Mouse (Mus musculus): Measurements from ENCODE around the gene Lix1. TPM values are rescaled to one million over a fixed set of nuclear protein-coding genes. Genes with fewer than 3 reads are reported as not detected.
A peak's percentile ranks its signal among the peaks of the same experiment; 100 is the strongest.

Gene Lix1
- polyA plus RNA-seq (2012; rRNA removed), result 0.12 TPM in 2 replicates

- no peaks in the 10 kb centered on the region for H3K36me3 ChIP-seq (ENCODE audit: control insufficient read depth, insufficient read depth, low read length)
- H3K27ac ChIP-seq (ENCODE audit: insufficient read depth, low read length), result no peak within 1 kb of the TSS
- TF ChIP-seq CTCF (IDR thresholded peaks at IDR 0.05; ENCODE audit: extremely low read depth, insufficient read depth, insufficient read length, insufficient replicate concordance) (no peak; the same call in 1 of the 2 replicates), POLR2A (IDR thresholded peaks at IDR 0.05; ENCODE audit: low read depth, low read length) (no peak)
- no peak within 1 kb of the TSS for H3K4me3 ChIP-seq (ENCODE audit: extremely low read depth, insufficient read depth, insufficient read length)
- H3K27me3 ChIP-seq (ENCODE audit: control insufficient read depth, insufficient read depth, low read length), result no peaks in the 10 kb centered on the region
- no peak for DNase-seq (ENCODE audit: low read depth in 1 of 2, low spot score in 2 of 2)
- no peaks in the 10 kb centered on the region; the same call in 1 of the 2 replicates for H3K4me1 ChIP-seq (ENCODE audit: control insufficient read depth, insufficient read depth, insufficient read length)
- WGBS, result 29% methylated on average over 6 of the region's 6 CpGs
Observed at GRCm38 (mm10) chr17:17402222-17403004, at the start of gene Lix1. Gene Lix1 (plus strand): TSS chr17:17402672.

- H3K4me1 ChIP-seq (ENCODE audit: control insufficient read depth, insufficient read depth, insufficient read length), result peaks cover 2% of the 10 kb centered on the region; the same call in 1 of the 2 replicates
- no peaks in the 10 kb centered on the region for H3K36me3 ChIP-seq (ENCODE audit: control insufficient read depth, insufficient read depth, low read length)
- peak overlapping the region; percentile 73 for H3K27ac ChIP-seq (ENCODE audit: insufficient read depth, low read length)
- TF ChIP-seq CTCF (IDR thresholded peaks at IDR 0.05; ENCODE audit: extremely low read depth, insufficient read depth, insufficient read length, insufficient replicate concordance) (no peak), POLR2A (IDR thresholded peaks at IDR 0.05; ENCODE audit: low read depth, low read length) (no peak)
- peak overlapping the region; percentile 66; the same call in 1 of the 2 replicates for H3K4me3 ChIP-seq (ENCODE audit: extremely low read depth, insufficient read depth, insufficient read length)
- H3K27me3 ChIP-seq (ENCODE audit: control insufficient read depth, insufficient read depth, low read length), result no peaks in the 10 kb centered on the region
- WGBS, result 5% methylated on average over 6 of the region's 6 CpGs
- DNase-seq (ENCODE audit: low read depth in 1 of 2, low spot score in 2 of 2), result no peak
Observed at GRCm38 (mm10) chr17:17373550-17373917, 28.9 kb upstream of the Lix1 start.

DNA sequence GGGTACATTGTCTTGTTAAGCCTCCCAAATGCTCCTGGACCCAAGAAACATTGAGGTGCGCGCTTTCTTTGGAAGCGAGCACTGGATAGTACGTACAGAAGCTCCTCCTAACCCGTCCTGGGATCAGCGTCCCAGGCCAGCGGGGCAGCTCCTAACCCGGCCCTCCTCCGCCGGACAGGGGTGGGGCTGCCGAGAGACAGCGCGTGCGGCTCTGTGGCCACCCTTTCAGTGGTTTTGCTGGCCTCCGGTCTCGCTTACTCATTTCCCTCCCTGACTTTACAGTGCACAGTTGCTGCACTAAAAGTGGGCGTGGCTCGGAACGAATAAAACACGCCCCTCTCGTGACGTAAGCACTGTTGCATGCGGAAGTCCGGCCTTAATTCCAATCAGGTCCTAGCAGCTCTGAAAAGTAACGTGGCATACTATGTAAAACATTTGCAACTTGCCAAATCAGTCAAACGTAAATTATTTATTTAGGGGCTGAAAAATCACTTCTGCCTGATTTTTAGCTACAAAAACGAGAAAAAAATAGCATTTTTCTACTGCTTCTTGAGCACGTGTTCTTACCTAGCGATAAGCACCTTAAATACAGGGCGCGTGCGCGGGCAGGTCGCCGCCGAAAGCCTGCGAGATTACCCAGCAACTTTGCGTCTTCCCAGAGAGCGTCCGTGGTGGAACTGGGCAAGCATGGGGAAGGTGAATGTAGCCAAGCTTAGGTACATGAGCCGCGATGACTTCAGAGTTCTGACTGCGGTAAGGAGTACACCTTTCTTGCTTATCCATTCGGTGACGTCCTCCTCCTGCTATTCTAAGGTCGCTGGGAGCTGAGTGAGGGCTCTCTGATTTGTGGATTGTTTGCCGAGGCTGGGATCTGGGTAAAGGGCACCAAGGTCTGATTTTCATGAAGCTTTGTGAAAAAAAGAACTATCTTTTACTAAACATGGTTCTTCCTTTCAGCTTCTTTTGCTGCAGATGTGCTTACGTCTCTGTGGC is 28.3 kb upstream of the Lix1 start, which contains the start of gene Riok2:
Gene Riok2 (plus strand): TSS at position 392 of the 993 bp plus-strand sequence.
- peak; percentile 93 to 97 for DNase-seq (ENCODE audit: low read depth in 1 of 2, low spot score in 2 of 2)
- peak; percentile 50 for TF ChIP-seq POLR2A (IDR thresholded peaks at IDR 0.05; ENCODE audit: low read depth, low read length)
- no peak for TF ChIP-seq CTCF (IDR thresholded peaks at IDR 0.05; ENCODE audit: extremely low read depth, insufficient read depth, insufficient read length, insufficient replicate concordance)

DNA sequence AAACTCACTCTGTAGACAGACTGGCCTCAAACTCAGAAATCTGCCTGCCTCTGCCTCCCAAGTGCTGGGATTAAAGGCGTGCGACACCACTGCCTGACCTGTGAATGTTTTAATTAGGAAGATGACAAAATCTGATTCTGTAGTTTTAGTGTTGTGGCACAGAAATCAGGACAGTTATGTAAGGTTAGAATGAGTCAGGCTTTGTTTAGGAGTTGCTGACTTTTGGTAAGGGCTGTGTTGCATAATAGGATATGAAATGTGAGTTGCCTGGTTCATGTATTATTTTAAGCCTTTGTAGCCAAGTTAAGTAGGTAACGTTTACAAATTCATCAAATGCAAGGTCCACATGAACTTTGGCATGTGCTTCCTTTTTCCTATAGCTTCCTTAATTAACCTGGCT is 26.9 kb upstream of the Lix1 start:
- Histone ChIP-seq H3K27ac (ENCODE audit: insufficient read depth, low read length) (no peak overlapping the region), H3K27me3 (ENCODE audit: control insufficient read depth, insufficient read depth, low read length) (no peaks in the 10 kb centered on the region), H3K4me3 (ENCODE audit: extremely low read depth, insufficient read depth, insufficient read length) (no peak overlapping the region), H3K4me1 (ENCODE audit: control insufficient read depth, insufficient read depth, insufficient read length) (peaks cover 2% of the 10 kb centered on the region; the same call in 1 of the 2 replicates), H3K36me3 (ENCODE audit: control insufficient read depth, insufficient read depth, low read length) (peaks cover 2% of the 10 kb centered on the region)
- WGBS, result 71% methylated on average over 3 of the region's 3 CpGs
- no peak for DNase-seq (ENCODE audit: low read depth in 1 of 2, low spot score in 2 of 2)
- TF ChIP-seq POLR2A (IDR thresholded peaks at IDR 0.05; ENCODE audit: low read depth, low read length), result no peak
- no peak for TF ChIP-seq CTCF (IDR thresholded peaks at IDR 0.05; ENCODE audit: extremely low read depth, insufficient read depth, insufficient read length, insufficient replicate concordance)

More for the DNA sequence above, 28.3 kb upstream of the Lix1 start, which contains the start of gene Riok2:
- H3K4me1 ChIP-seq (ENCODE audit: control insufficient read depth, insufficient read depth, insufficient read length), result peaks cover 2% of the 10 kb centered on the region; the same call in 1 of the 2 replicates
- H3K27ac ChIP-seq (ENCODE audit: insufficient read depth, low read length), result peak within 1 kb of the TSS; percentile 73
- H3K4me3 ChIP-seq (ENCODE audit: extremely low read depth, insufficient read depth, insufficient read length), result peak within 1 kb of the TSS; percentile 66
- under 1% methylated on average over 48 of the region's 48 CpGs for WGBS
- H3K27me3 ChIP-seq (ENCODE audit: control insufficient read depth, insufficient read depth, low read length), result no peaks in the 10 kb centered on the region
- peaks cover 2% of the 10 kb centered on the region for H3K36me3 ChIP-seq (ENCODE audit: control insufficient read depth, insufficient read depth, low read length)

DNA sequence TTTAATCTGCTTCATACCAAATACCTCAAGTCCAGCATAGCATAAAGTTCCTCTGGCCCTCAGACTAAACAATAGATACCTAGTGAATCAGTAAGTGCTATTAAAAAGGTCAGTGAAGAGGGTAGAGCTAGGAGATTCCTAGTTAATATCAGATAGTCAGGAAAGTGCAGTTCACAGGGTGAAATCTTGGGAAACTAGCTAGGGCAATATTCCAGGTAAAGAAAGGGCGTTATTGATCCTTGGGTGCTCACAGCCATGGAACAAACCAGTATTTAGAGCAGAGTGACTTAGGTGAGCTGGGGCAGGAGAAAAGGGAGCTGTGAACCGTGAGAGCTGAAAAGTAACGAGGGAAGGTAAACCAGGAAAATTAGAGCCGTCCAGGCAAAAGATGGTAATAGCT is 18.8 kb upstream of the Lix1 start:
- peaks cover 27% of the 10 kb centered on the region for H3K36me3 ChIP-seq (ENCODE audit: control insufficient read depth, insufficient read depth, low read length)
- no peak for DNase-seq (ENCODE audit: low read depth in 1 of 2, low spot score in 2 of 2)
- no peak overlapping the region for H3K4me3 ChIP-seq (ENCODE audit: extremely low read depth, insufficient read depth, insufficient read length)
- H3K27me3 ChIP-seq (ENCODE audit: control insufficient read depth, insufficient read depth, low read length), result no peaks in the 10 kb centered on the region
- WGBS, result 95% methylated on average over 4 of the region's 4 CpGs
- no peaks in the 10 kb centered on the region for H3K4me1 ChIP-seq (ENCODE audit: control insufficient read depth, insufficient read depth, insufficient read length)
- TF ChIP-seq CTCF (IDR thresholded peaks at IDR 0.05; ENCODE audit: extremely low read depth, insufficient read depth, insufficient read length, insufficient replicate concordance), result no peak
- TF ChIP-seq POLR2A (IDR thresholded peaks at IDR 0.05; ENCODE audit: low read depth, low read length), result no peak
- no peak overlapping the region for H3K27ac ChIP-seq (ENCODE audit: insufficient read depth, low read length)

GRCm38 (mm10) chr17:17384502-17384901 is 18.0 kb upstream of the Lix1 start:
- Histone ChIP-seq H3K36me3 (ENCODE audit: control insufficient read depth, insufficient read depth, low read length) (peaks cover 27% of the 10 kb centered on the region), H3K27me3 (ENCODE audit: control insufficient read depth, insufficient read depth, low read length) (no peaks in the 10 kb centered on the region), H3K4me1 (ENCODE audit: control insufficient read depth, insufficient read depth, insufficient read length) (no peaks in the 10 kb centered on the region), H3K27ac (ENCODE audit: insufficient read depth, low read length) (no peak overlapping the region), H3K4me3 (ENCODE audit: extremely low read depth, insufficient read depth, insufficient read length) (no peak overlapping the region)
- 79% methylated on average over 3 of the region's 3 CpGs for WGBS
- TF ChIP-seq CTCF (IDR thresholded peaks at IDR 0.05; ENCODE audit: extremely low read depth, insufficient read depth, insufficient read length, insufficient replicate concordance) (no peak), POLR2A (IDR thresholded peaks at IDR 0.05; ENCODE audit: low read depth, low read length) (no peak)
- no peak for DNase-seq (ENCODE audit: low read depth in 1 of 2, low spot score in 2 of 2)
